ENCODE assay signal across 1 mouse cellular context in the genomic region with DNA sequence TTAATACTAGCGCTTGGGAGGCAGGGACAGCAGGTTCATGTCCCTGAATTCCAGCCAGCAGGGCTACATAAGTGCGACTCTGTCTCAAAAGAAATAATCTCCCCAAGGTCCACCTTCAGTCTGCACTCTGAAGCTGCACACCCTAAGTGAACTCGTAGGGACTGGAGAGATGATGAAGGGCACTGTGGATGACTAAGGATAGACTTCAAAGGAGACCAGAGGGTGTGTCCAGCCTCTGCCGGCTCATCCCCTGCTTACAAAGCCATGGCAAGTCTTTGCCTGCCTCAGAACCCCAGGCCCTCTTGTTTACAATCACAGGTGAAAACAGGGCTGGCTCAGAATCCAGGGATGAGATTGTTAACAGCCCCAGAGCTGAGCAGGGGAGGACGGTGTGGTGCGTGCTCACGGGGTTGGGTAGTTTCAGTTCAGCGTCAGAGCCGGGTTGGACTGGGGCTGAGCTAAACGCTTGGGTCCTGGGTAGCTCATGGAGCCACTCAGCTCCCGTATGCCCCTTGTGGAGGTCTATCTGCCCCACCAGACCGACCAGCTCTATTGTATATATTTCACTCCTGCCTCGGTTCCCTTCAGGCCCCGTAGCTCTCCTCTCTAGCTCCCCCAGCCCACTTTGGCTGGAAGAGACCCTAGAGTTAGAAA.
A peak's percentile ranks its signal among the peaks of the same experiment; 100 is the strongest.
TF ChIP-seq lines count a peak whose summit lies in the region.

No protein-coding gene starts in this region.

TF ChIP-seq in CH12.LX, 34 proteins besides CTCF, POLR2A, EP300 and RAD21:
- TF ChIP-seq HCFC1 (IDR thresholded peaks at IDR 0.05; ENCODE audit: low read depth, low read length) (no peak), IRF4 (IDR thresholded peaks at IDR 0.05; ENCODE audit: low read depth, low read length) (0 out of 2 replicates have a peak, but pooled peaks have one; percentile 12)
